Mouse (Mus musculus) urinary bladder, postnatal 14 days (tissue): ENCODE data around the gene Ogn.
A peak's percentile ranks its signal among the peaks of the same experiment; 100 is the strongest.
"Not testable (repeated sequence)": the region's sequence is repeated elsewhere in the genome, so short reads cannot be mapped to it uniquely, and the experiment has no call there.

ENCODE experiments used
- DNase-seq: peaks from one replicate; pipeline ENCODE4 v3.0.0; 2021; ENCODE audit warnings: low spot score

The Ogn gene

GRCm38 (mm10) chr13:49607714-49608113 lies at the start of gene Ogn:
Ogn (plus strand) TSS chr13:49608046.
- peak; percentile 32 for DNase-seq

- DNase-seq = peak; percentile 22
Measured at GRCm38 (mm10) chr13:49559185-49559584, 48.7 kb upstream of the Ogn start.

GRCm38 (mm10) chr13:49560886-49561285 lies 47.0 kb upstream of the Ogn start:
- DNase-seq = no peak

- DNase-seq = no peak
Measured at GRCm38 (mm10) chr13:49564347-49564746, 43.5 kb upstream of the Ogn start.

GRCm38 (mm10) chr13:49570371-49570770 lies 37.5 kb upstream of the Ogn start:
- DNase-seq = no peak

- DNase-seq = no peak
Measured at GRCm38 (mm10) chr13:49571418-49571817, 36.4 kb upstream of the Ogn start.

- no peak for DNase-seq
Measured at GRCm38 (mm10) chr13:49581541-49582530, 26.0 kb upstream of the Ogn start, which contains the start of gene Omd. Omd (plus strand) TSS chr13:49582462.

- no peak for DNase-seq
Measured at GRCm38 (mm10) chr13:49583859-49584258, 24.0 kb upstream of the Ogn start.

GRCm38 (mm10) chr13:49584307-49585005 lies 23.4 kb upstream of the Ogn start:
- peak; percentile 13 for DNase-seq

- DNase-seq = no peak
Measured at GRCm38 (mm10) chr13:49586062-49586461, 21.8 kb upstream of the Ogn start.

GRCm38 (mm10) chr13:49602541-49602940 lies 5.3 kb upstream of the Ogn start:
- not testable (repeated sequence) for DNase-seq

GRCm38 (mm10) chr13:49603603-49604002 lies 4.2 kb upstream of the Ogn start:
- no peak for DNase-seq

GRCm38 (mm10) chr13:49608589-49609322 lies 910 bp downstream of the Ogn start:
- no peak for DNase-seq

- DNase-seq = no peak
Measured at GRCm38 (mm10) chr13:49617021-49617420, 9.2 kb downstream of the Ogn start.

- no peak for DNase-seq
Measured at GRCm38 (mm10) chr13:49618365-49618764, 10.5 kb downstream of the Ogn start.

GRCm38 (mm10) chr13:49623216-49623615 lies 15.4 kb downstream of the Ogn start:
- DNase-seq = peak; percentile 6

- DNase-seq = no peak
Measured at GRCm38 (mm10) chr13:49628167-49628566, 20.3 kb downstream of the Ogn start.

- DNase-seq = no peak
Measured at GRCm38 (mm10) chr13:49629076-49629475, 21.2 kb downstream of the Ogn start.

- no peak for DNase-seq
Measured at GRCm38 (mm10) chr13:49639965-49640364, 32.1 kb downstream of the Ogn start.

- no peak for DNase-seq
Measured at GRCm38 (mm10) chr13:49642650-49643049, 34.8 kb downstream of the Ogn start.

GRCm38 (mm10) chr13:49643669-49644362 lies 36.0 kb downstream of the Ogn start:
- no peak for DNase-seq
